Mouse (Mus musculus): ENCODE data around the gene Pou2f1. TPM values are rescaled to one million over a fixed set of nuclear protein-coding genes. Genes with fewer than 3 reads are reported as not detected.
A peak's percentile ranks its signal among the peaks of the same experiment; 100 is the strongest.

Pou2f1 gene
- total RNA-seq, 2 experiments from 2014 or later: 14.8 to 22.1 TPM

DNA sequence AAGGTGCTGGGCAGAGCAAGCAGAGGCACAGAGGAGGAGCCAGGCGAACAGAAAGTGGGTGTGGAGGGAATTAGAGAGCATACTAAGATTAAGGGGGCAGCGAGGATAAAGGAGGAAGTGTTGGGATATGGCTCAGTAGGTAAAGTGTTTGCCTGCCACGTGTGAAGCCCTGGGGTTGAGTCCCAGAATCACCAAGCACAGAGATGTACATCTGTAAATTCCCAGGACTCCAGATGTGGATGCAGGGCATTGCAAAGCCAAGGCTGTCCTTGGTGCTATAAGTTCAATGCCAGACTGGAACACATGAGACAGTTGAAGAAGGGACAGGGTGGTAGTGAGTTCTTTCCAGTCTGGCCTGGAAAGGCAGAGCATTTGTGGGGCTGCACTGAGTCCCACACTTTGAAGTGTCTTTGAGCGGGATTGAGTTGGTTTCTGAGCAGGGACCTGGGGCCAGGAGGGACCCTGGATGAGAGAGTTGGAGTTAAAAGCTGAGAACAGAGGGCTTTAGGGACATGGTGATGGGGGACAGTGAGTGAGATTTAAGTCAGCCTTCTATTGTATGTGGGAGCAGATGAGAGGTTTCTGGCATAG, 149.3 kb downstream of the Pou2f1 start:
- ATAC-seq (replicated peaks; ENCODE audit: low FRiP score, poor library complexity, severe bottlenecking): no peak

GRCm38 (mm10) chr1:165852131-165852530, 150.3 kb downstream of the Pou2f1 start:
- no peak for ATAC-seq (replicated peaks; ENCODE audit: low FRiP score, poor library complexity, severe bottlenecking)

GRCm38 (mm10) chr1:165849458-165850445, 152.7 kb downstream of the Pou2f1 start:
- no peak for ATAC-seq (replicated peaks; ENCODE audit: low FRiP score, poor library complexity, severe bottlenecking)

- no peak for ATAC-seq (replicated peaks; ENCODE audit: low FRiP score, poor library complexity, severe bottlenecking)
Observed at GRCm38 (mm10) chr1:165848881-165849280, 153.6 kb downstream of the Pou2f1 start.

GRCm38 (mm10) chr1:165848417-165848816, 154.1 kb downstream of the Pou2f1 start:
- no peak for ATAC-seq (replicated peaks; ENCODE audit: low FRiP score, poor library complexity, severe bottlenecking)

DNA sequence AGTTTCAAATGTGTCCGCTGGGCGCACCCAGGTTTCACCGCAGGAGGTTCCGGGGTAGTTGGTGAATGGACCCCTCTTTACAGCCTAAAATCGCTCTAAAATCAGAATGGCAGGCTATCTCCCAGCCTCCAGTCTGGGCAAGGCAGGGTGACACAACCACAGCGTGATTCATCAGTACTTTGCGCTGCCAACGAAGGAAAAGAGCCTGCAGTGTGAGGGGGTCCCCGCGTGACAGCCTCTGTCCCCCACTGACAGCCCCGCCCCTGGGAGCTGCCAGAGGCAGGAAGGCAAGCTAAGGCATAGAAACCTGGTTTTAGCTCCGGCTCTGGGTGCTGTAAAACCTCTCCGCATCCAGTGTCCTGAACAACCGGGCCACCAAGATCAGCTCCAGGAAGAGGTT, 157.1 kb downstream of the Pou2f1 start:
- no peak for ATAC-seq (replicated peaks; ENCODE audit: low FRiP score, poor library complexity, severe bottlenecking)

- ATAC-seq (replicated peaks; ENCODE audit: low FRiP score, poor library complexity, severe bottlenecking): no peak
Observed at GRCm38 (mm10) chr1:165844956-165845355, 157.5 kb downstream of the Pou2f1 start.

DNA sequence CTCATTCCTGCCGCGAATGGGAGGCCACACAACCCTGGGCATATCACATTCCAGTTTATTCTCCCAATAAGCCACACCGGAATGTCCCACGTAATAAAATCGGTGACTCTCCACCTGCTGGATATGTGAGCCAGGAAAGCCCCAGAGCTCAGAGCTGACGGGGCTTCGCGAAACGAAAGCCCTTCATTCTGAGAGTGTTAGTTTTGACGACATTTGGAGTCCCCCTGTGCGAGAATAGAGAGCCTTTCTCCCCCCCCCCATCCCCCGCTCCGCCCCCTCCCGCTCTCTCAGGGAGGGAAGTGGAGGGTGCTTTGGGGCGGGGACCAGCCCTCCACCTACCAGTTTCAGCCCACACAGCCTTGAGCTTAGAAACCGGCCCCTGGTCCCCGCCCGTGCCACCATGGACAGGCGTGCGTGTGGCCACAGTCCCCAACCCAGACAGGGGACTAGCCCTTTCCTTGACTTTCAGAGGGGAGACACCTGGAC, 158.0 kb downstream of the Pou2f1 start:
- no peak for ATAC-seq (replicated peaks; ENCODE audit: low FRiP score, poor library complexity, severe bottlenecking)

DNA sequence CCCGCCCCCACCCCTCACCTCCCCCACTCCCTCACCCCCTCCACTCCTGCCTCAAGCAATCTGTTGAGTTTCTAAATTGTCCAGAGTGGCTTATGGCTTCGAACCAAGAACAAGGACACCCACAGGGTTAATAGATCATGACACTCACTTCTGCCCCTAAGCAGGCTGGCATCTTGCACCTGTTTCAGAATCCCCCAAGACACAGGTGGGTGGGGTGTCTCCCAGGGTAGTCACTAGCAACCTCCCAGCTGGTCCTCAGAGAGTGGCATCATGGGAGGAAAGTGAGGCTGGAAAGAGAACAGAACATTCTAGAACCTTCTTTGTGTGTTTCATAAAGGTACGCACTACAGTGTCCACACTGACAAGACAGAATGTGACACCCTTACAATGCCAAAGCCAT, 158.9 kb downstream of the Pou2f1 start:
- no peak for ATAC-seq (replicated peaks; ENCODE audit: low FRiP score, poor library complexity, severe bottlenecking)

GRCm38 (mm10) chr1:165842170-165842569, 160.3 kb downstream of the Pou2f1 start:
- ATAC-seq (replicated peaks; ENCODE audit: low FRiP score, poor library complexity, severe bottlenecking): no peak

DNA sequence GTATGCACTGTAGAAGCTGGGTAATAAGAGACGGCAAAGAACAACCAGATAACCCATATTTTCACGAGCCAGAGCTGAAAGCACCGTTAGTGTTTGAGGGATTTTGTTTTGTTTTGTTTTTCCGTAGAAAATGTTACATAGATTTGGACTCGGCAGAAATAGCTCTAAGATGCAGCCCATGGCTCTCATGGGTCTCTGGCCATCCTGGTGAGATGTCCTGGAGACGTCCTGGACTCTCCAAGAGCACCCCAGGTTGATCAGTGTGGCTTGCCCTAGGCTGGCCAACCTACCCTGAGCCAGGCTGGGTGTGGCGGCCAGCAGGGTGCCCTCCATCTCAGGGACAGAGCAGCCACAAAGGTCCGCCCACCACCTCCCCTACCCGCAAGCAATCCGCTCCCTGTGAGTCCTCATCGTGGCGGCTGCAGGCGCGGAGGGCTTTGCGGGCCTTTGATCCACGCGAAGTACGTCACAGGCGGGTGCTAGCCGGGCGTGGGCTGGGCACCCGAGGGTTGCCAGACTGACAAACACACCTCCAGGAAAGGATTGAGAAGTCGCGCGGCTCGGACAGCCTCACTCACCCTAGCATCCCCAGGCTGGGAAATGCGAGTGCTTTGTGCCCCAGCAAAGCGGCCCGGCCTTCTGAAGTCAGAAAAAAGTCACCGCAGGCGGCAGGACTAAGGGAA, 161.8 kb downstream of the Pou2f1 start:
- ATAC-seq (replicated peaks; ENCODE audit: low FRiP score, poor library complexity, severe bottlenecking): peak; percentile 40; the same call in 1 of the 2 replicates

- ATAC-seq (replicated peaks; ENCODE audit: low FRiP score, poor library complexity, severe bottlenecking): no peak
Observed at GRCm38 (mm10) chr1:165839201-165839600, 163.3 kb downstream of the Pou2f1 start.

DNA sequence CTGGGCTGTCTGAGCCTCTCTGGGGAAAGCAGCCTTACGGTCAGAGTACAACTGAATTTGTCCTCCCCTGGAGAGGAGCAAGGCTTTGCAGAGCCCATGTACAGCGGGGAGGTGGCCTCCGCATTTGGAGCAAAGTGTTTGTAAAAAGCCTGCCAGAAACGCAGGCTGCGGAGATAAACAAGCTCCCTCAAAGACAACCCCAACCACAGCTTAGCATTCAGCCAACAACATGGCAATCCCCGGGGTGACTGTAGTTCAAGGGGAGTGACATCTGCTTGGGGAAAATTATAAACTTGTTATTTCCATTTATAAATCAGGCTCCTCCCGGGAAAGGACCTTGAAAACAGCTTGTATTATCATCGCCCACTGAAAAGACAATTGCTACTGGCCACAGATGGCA, 164.9 kb downstream of the Pou2f1 start:
- no peak for ATAC-seq (replicated peaks; ENCODE audit: low FRiP score, poor library complexity, severe bottlenecking)

DNA sequence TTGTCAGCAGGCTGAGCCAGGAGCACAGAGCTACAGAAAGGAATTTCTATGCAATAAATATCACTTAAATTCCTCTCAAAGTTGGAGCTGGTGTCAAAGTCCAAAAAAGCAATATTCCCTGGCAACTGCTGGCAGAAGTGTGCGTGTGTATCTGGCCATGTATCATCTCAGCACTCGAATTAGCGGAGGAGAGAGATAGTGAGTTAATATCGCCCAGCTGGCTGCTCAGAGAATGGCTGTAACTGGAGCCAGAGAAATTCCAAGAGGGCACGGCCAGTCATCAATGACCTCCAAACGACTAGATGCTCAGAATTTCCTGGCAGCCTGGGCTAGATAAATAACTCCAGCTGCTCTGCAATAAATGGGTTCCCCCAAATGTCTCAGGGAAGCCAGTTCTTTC, 166.0 kb downstream of the Pou2f1 start:
- no peak for ATAC-seq (replicated peaks; ENCODE audit: low FRiP score, poor library complexity, severe bottlenecking)

- no peak for ATAC-seq (replicated peaks; ENCODE audit: low FRiP score, poor library complexity, severe bottlenecking)
Observed at GRCm38 (mm10) chr1:165834633-165834975, 167.9 kb downstream of the Pou2f1 start.

DNA sequence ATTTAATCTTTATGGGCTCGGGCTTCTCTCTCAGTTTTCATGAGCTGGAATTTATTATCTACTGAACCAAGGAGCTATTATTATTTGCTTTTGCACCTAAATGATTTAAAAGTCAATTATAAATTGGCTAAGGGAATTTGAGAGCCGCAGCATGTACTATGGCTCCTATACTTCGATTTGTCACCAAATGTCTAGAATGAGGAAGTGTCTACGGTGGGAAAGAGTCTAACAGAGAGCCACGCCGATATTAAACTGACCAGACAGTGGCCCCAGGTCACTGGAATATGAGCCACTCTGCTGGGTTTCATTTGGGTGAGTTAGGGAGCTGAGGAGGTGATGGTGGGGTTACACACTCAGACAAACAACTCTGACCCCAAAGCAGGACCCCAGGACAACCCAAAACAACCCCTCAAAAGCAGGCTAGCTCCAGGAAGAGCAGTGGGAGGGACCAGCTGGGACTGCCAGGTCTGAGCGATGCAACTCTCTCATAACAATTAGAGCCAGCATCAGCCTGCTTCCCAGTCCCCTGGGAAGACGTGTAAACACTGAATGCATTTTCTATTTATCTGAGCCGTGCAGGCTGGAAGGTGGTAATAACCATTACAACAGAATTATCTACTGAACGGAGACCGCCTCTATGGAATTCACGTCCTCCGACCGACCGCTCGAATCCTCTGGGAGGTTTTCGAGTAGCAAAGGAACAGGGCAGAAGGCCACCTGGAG, 168.4 kb downstream of the Pou2f1 start:
- no peak for ATAC-seq (replicated peaks; ENCODE audit: low FRiP score, poor library complexity, severe bottlenecking)

DNA sequence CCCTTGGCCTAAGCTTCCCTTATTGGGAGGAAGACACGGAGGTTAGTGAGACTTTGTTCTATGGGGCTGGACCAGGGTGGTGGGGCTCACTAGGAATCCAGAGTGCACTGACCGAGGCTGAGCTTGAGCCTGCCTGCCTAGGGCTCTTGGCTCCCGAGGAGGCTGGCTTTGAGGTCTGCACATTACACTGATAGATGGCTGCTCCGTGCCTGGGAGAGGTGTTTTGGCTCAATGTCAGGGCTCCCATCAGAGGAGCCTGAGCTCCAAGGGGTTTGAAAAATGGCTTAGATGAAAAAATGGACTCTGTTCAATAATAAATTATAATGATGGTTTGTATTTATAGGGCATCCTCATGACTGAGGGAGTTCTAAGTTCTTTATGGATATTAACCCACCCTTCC, 169.2 kb downstream of the Pou2f1 start:
- ATAC-seq (replicated peaks; ENCODE audit: low FRiP score, poor library complexity, severe bottlenecking): no peak

DNA sequence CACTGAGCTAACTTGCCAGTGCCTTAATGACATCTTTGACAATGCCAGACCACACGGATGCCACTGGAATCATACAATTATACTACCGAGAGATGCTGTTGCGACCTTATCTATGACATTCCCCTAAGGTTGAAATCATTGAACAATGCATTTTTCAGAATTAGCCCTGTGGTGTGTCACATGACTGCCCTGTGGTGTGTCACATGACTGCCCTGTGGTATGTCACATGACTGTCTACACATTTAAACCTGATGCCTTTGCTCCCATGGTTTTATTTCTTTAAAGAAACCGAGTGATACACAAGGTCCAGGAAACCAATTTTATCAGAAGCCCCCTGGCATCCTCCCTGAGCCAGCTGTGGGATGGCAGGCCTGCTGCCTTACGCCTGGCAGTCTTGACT, 172.6 kb downstream of the Pou2f1 start:
- ATAC-seq (replicated peaks; ENCODE audit: low FRiP score, poor library complexity, severe bottlenecking): no peak

GRCm38 (mm10) chr1:165828615-165829014, 173.9 kb downstream of the Pou2f1 start:
- ATAC-seq (replicated peaks; ENCODE audit: low FRiP score, poor library complexity, severe bottlenecking): no peak

- ATAC-seq (replicated peaks; ENCODE audit: low FRiP score, poor library complexity, severe bottlenecking): no peak
Observed at GRCm38 (mm10) chr1:165828173-165828572, 174.3 kb downstream of the Pou2f1 start.
